Mouse (Mus musculus): ENCODE results near the gene Slc2a5. TPM values are rescaled to one million over a fixed set of nuclear protein-coding genes. Genes with fewer than 3 reads are reported as not detected.
A peak's percentile ranks its signal among the peaks of the same experiment; 100 is the strongest.

The Slc2a5 gene
- polyA plus RNA-seq, 1 experiment from 2014 or later: 2.2 TPM

DNA sequence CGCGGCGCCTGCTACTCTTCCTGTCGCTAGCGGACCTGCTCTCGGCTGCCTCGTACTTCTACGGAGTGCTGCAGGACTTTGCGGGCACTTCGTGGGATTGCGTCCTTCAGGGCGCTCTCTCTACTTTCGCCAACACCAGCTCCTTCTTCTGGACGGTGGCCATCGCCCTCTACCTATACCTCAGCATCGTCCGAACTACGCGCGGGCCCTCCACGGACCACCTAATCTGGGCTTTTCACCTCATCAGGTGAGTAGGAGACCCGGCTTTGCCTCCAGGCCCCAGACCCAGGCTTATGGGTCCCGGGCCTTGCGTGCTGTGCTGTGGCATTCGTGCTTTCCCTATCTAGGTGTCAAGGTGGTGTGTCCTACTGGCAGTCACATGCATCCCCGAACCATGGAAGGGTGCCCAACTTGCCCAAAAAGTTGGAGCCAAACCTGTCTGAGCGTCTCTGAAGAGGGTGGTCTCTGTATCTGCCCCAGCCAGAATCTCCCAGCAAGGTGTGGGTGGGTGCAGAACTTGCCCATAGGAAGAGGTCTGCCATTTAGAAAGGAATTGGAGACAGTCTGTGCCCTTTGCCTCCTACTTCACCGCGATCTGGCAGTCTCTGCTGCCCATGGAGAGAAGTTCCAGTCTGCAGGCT is 31.1 kb upstream of the Slc2a5 start:
- Histone ChIP-seq H3K27ac (peak overlapping the region; percentile 76), H3K4me3 (replicated peaks) (peak overlapping the region; percentile 71), H3K4me1 (replicated peaks) (peaks cover 15% of the 10 kb centered on the region), H3K9me3 (peaks cover 3% of the 10 kb centered on the region; the same call in 1 of the 2 replicates), H3K9ac (peak overlapping the region; percentile 77), H3K27me3 (replicated peaks) (peaks cover 4% of the 10 kb centered on the region; the same call in 1 of the 2 replicates), H3K4me2 (replicated peaks) (peak overlapping the region; percentile 100), H3K36me3 (no peaks in the 10 kb centered on the region)
- ATAC-seq: no peak
- WGBS: 17% methylated on average over 29 of the region's 29 CpGs

DNA sequence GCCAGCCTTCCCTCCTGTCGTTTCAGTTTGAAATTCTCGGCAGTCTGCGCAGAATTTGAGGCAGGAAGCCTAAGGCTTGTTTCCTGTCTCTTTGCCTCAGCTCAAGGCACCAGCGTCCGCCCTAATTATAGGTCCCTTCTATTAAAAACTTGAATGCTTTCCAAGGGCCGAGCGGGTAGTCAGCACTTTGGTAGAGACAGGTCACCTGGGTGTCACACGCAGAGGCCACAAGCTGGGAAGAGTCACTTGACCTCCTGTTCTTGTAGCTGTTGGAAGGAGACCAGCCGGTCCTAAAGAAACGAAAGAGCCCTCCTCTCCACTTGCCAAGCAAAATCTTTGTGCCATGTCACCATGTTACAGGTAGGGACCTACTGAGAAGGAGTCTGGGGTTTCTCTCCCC is 30.0 kb upstream of the Slc2a5 start:
- peak overlapping the region; percentile 31; the same call in 1 of the 2 replicates for H3K4me2 ChIP-seq (replicated peaks)
- H3K9me3 ChIP-seq: peaks cover 3% of the 10 kb centered on the region; the same call in 1 of the 2 replicates
- H3K4me1 ChIP-seq (replicated peaks): peaks cover 26% of the 10 kb centered on the region
- 76% methylated on average over 10 of the region's 10 CpGs for WGBS
- H3K27ac ChIP-seq: no peak overlapping the region
- H3K4me3 ChIP-seq (replicated peaks): no peak overlapping the region
- H3K9ac ChIP-seq: no peak overlapping the region
- peaks cover 4% of the 10 kb centered on the region; the same call in 1 of the 2 replicates for H3K27me3 ChIP-seq (replicated peaks)
- no peak for ATAC-seq
- no peaks in the 10 kb centered on the region for H3K36me3 ChIP-seq

DNA sequence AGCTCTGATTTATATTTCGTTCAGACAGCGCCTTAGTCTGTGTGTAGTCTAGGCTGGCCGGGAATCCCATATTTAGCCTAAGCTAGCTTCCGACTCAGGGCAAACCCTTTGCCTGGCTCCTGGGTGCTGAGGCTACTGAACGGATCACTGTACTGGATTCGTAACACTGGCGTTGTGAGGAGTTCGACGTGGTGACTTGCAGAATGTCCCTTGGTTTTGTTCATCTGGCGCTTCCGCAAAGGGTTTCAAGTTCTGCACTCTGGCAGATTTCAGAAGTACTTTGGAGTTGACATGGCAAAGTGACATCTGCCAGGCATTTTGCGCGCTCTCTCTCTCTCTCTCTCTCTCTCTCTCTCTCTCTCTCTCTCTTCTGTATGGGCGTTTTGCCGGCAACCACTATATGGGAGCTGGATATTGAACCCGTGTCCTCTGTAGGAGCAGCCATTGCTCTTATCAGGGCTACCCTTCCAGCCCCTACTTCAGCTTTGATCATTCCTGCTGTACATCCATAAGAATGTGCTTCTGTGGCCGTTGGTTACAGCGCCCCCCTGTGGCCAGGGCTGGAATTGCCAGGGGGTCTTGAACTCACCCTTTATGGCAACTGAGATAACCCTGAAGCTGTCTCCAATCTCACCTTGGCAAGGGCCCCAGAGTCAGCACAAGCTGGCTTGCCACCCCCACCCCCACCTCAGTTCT is 27.0 kb upstream of the Slc2a5 start:
- no peak overlapping the region for H3K27ac ChIP-seq
- WGBS: 86% methylated on average over 18 of the region's 18 CpGs
- no peak overlapping the region for H3K4me3 ChIP-seq (replicated peaks)
- peaks cover 31% of the 10 kb centered on the region for H3K4me1 ChIP-seq (replicated peaks)
- no peak overlapping the region for H3K4me2 ChIP-seq (replicated peaks)
- no peaks in the 10 kb centered on the region for H3K36me3 ChIP-seq
- no peaks in the 10 kb centered on the region for H3K9me3 ChIP-seq
- no peak for ATAC-seq
- H3K9ac ChIP-seq: no peak overlapping the region
- peaks cover 4% of the 10 kb centered on the region; the same call in 1 of the 2 replicates for H3K27me3 ChIP-seq (replicated peaks)

- H3K9ac ChIP-seq: no peak overlapping the region
- no peak for ATAC-seq
- WGBS: 64% methylated on average over 3 of the region's 3 CpGs
- no peak overlapping the region for H3K27ac ChIP-seq
- H3K27me3 ChIP-seq (replicated peaks): peaks cover 4% of the 10 kb centered on the region; the same call in 1 of the 2 replicates
- peaks cover 30% of the 10 kb centered on the region for H3K4me1 ChIP-seq (replicated peaks)
- H3K4me2 ChIP-seq (replicated peaks): no peak overlapping the region
- H3K36me3 ChIP-seq: no peaks in the 10 kb centered on the region
- H3K4me3 ChIP-seq (replicated peaks): no peak overlapping the region
- H3K9me3 ChIP-seq: no peaks in the 10 kb centered on the region
Observed at GRCm38 (mm10) chr4:150092583-150092902, 26.5 kb upstream of the Slc2a5 start.

- no peaks in the 10 kb centered on the region; the same call in 1 of the 2 replicates for H3K27me3 ChIP-seq (replicated peaks)
- peak overlapping the region; percentile 77 for H3K27ac ChIP-seq
- H3K4me3 ChIP-seq (replicated peaks): no peak overlapping the region
- WGBS: 34% methylated on average over 12 of the region's 12 CpGs
- H3K9me3 ChIP-seq: no peaks in the 10 kb centered on the region
- peak overlapping the region; percentile 30 for H3K4me2 ChIP-seq (replicated peaks)
- peak; percentile 79 for ATAC-seq
- peaks cover 21% of the 10 kb centered on the region for H3K4me1 ChIP-seq (replicated peaks)
- H3K36me3 ChIP-seq: no peaks in the 10 kb centered on the region
- no peak overlapping the region for H3K9ac ChIP-seq
Observed at GRCm38 (mm10) chr4:150093560-150094462, 25.3 kb upstream of the Slc2a5 start.

DNA sequence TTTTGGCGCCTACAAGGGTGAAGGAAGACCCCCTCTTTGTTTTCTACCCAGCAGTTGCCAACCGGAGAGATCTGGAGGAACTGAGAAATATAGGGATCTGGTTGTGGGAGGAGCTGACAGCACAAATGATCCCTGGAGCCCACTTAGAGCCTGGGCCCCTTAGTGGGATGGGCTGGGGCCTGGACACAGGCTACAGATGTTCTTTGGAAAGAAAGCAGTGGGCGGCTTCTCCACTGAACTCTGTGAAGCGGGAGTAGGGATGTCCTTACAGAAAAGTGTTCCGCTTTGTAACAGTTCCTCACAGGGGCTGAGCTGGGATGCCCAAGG is 24.7 kb upstream of the Slc2a5 start:
- Histone ChIP-seq H3K9me3 (no peaks in the 10 kb centered on the region), H3K36me3 (no peaks in the 10 kb centered on the region), H3K27ac (peak overlapping the region; percentile 77), H3K4me2 (replicated peaks) (peak overlapping the region; percentile 30), H3K4me3 (replicated peaks) (no peak overlapping the region), H3K27me3 (replicated peaks) (no peaks in the 10 kb centered on the region), H3K9ac (0 out of 2 replicates have a peak overlapping the region, but pooled peaks have one; percentile 1), H3K4me1 (replicated peaks) (peaks cover 21% of the 10 kb centered on the region)
- peak; percentile 34; the same call in 1 of the 2 replicates for ATAC-seq
- WGBS: 42% methylated on average over 5 of the region's 5 CpGs

- no peak for ATAC-seq
- Histone ChIP-seq H3K4me1 (replicated peaks) (peaks cover 21% of the 10 kb centered on the region), H3K9ac (no peak overlapping the region), H3K9me3 (no peaks in the 10 kb centered on the region), H3K36me3 (no peaks in the 10 kb centered on the region), H3K27me3 (replicated peaks) (no peaks in the 10 kb centered on the region), H3K4me3 (replicated peaks) (no peak overlapping the region), H3K4me2 (replicated peaks) (no peak overlapping the region), H3K27ac (no peak overlapping the region)
- 71% methylated on average over 7 of the region's 7 CpGs for WGBS
Observed at GRCm38 (mm10) chr4:150096309-150096708, 22.8 kb upstream of the Slc2a5 start.

GRCm38 (mm10) chr4:150097847-150098246 is 21.2 kb upstream of the Slc2a5 start:
- H3K9ac ChIP-seq: no peak overlapping the region
- no peaks in the 10 kb centered on the region for H3K9me3 ChIP-seq
- 69% methylated on average over 4 of the region's 4 CpGs for WGBS
- no peaks in the 10 kb centered on the region for H3K36me3 ChIP-seq
- H3K4me3 ChIP-seq (replicated peaks): no peak overlapping the region
- no peak overlapping the region for H3K4me2 ChIP-seq (replicated peaks)
- H3K27me3 ChIP-seq (replicated peaks): no peaks in the 10 kb centered on the region
- H3K27ac ChIP-seq: no peak overlapping the region
- ATAC-seq: no peak
- H3K4me1 ChIP-seq (replicated peaks): peaks cover 21% of the 10 kb centered on the region

GRCm38 (mm10) chr4:150098880-150099279 is 20.2 kb upstream of the Slc2a5 start:
- H3K4me2 ChIP-seq (replicated peaks): no peak overlapping the region
- no peaks in the 10 kb centered on the region for H3K27me3 ChIP-seq (replicated peaks)
- ATAC-seq: no peak
- H3K27ac ChIP-seq: no peak overlapping the region
- no peaks in the 10 kb centered on the region for H3K36me3 ChIP-seq
- H3K4me3 ChIP-seq (replicated peaks): no peak overlapping the region
- peaks cover 11% of the 10 kb centered on the region for H3K4me1 ChIP-seq (replicated peaks)
- H3K9ac ChIP-seq: no peak overlapping the region
- no peaks in the 10 kb centered on the region for H3K9me3 ChIP-seq
- WGBS: 18% methylated on average over 10 of the region's 10 CpGs

GRCm38 (mm10) chr4:150102822-150103221 is 16.3 kb upstream of the Slc2a5 start:
- WGBS: 79% methylated on average over 7 of the region's 7 CpGs
- Histone ChIP-seq H3K36me3 (no peaks in the 10 kb centered on the region), H3K4me2 (replicated peaks) (no peak overlapping the region), H3K27ac (no peak overlapping the region), H3K4me1 (replicated peaks) (no peaks in the 10 kb centered on the region; the same call in 1 of the 2 replicates), H3K9me3 (no peaks in the 10 kb centered on the region), H3K4me3 (replicated peaks) (no peak overlapping the region), H3K27me3 (replicated peaks) (no peaks in the 10 kb centered on the region), H3K9ac (no peak overlapping the region)
- ATAC-seq: no peak

DNA sequence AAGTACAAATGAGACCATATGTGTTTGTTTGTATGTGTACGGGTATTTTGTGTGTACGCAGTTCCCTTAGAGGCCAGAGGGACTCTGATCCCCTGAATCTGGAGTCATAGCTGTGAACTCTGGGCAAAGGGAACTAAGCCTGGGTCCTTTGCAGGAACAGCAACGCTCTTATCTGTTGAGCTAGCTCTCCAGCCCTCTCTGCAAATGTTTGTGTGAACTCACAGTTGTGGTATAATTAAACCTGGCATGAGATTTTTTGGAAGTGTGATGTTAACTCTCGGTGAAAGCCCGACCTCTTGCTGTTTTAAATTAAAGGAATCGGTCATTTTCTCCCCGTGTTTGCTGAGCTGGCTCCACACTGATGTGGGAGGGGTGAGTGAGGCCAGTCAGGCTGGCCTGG is 13.4 kb upstream of the Slc2a5 start:
- Histone ChIP-seq H3K9me3 (no peaks in the 10 kb centered on the region), H3K27me3 (replicated peaks) (no peaks in the 10 kb centered on the region), H3K27ac (no peak overlapping the region), H3K4me2 (replicated peaks) (no peak overlapping the region), H3K4me1 (replicated peaks) (no peaks in the 10 kb centered on the region), H3K4me3 (replicated peaks) (no peak overlapping the region), H3K9ac (no peak overlapping the region), H3K36me3 (no peaks in the 10 kb centered on the region)
- 39% methylated on average over 7 of the region's 7 CpGs for WGBS
- ATAC-seq: no peak

DNA sequence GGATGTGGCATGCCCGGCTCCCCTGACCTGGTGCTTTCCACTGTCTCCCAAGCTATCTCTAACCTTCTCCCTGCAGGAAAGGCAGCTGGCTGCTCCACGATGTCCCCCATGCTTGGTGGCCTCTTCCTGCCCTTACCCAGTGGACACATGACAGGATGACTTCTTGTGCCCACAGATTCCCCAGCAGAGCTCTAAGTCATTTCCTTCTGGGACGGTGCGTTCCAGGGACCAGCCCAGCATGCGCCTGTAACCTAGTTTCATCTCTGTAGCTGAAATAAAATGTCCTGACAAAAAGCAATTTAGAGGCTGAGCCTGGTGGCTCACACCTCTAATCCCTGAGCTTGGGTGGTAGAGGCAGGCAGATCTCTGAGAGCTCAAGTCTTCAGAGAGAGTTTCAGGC is 12.4 kb upstream of the Slc2a5 start:
- H3K4me2 ChIP-seq (replicated peaks): no peak overlapping the region
- H3K36me3 ChIP-seq: no peaks in the 10 kb centered on the region
- no peak overlapping the region for H3K4me3 ChIP-seq (replicated peaks)
- WGBS: 69% methylated on average over 5 of the region's 5 CpGs
- H3K9ac ChIP-seq: no peak overlapping the region
- no peak overlapping the region for H3K27ac ChIP-seq
- ATAC-seq: no peak
- no peaks in the 10 kb centered on the region for H3K9me3 ChIP-seq
- H3K4me1 ChIP-seq (replicated peaks): no peaks in the 10 kb centered on the region
- no peaks in the 10 kb centered on the region for H3K27me3 ChIP-seq (replicated peaks)

All from intestine, embryonic 15.5 days (tissue).